Mouse (Mus musculus) adrenal gland, adult 2 months (tissue): ENCODE data around the gene Rfc2. TPM values are rescaled to one million over a fixed set of nuclear protein-coding genes. Genes with fewer than 3 reads are reported as not detected.
A peak's percentile ranks its signal among the peaks of the same experiment; 100 is the strongest.

ENCODE experiments used
- DNase-seq: peaks from one replicate; pipeline ENCODE4 v3.0.0; 2021
- polyA plus RNA-seq: library from polyadenylated mRNA; depleted of rRNA; stranded (reverse); fragments of >200 nt; gene quantifications from 2 replicates; pipeline ENCODE4 v1.2.3, GENCODE M21; 2012
- total RNA-seq, 2 experiments: library from RNA; stranded (reverse); gene quantifications; 2 replicates each; pipeline ENCODE4 v1.2.3; 2021

Rfc2 gene
- total and polyA plus RNA-seq, 3 experiments, result 29.5 to 48.4 (median 40.0) TPM

GRCm38 (mm10) chr5:134609916-134610643 lies 28.9 kb downstream of the Rfc2 start:
- DNase-seq, result no peak

- no peak for DNase-seq
These were observed 30.8 kb downstream of the Rfc2 start for GRCm38 (mm10) chr5:134611810-134612521.

GRCm38 (mm10) chr5:134613727-134614126 lies 32.6 kb downstream of the Rfc2 start:
- no peak for DNase-seq

GRCm38 (mm10) chr5:134614296-134614695 lies 33.1 kb downstream of the Rfc2 start:
- no peak for DNase-seq

- no peak for DNase-seq
These were observed 33.6 kb downstream of the Rfc2 start, which contains the start of gene Lat2 for GRCm38 (mm10) chr5:134614802-134615201. Gene Lat2 (minus strand): TSS chr5:134615025.

GRCm38 (mm10) chr5:134615380-134615779 lies 34.2 kb downstream of the Rfc2 start:
- DNase-seq, result no peak

GRCm38 (mm10) chr5:134615780-134616179 lies 34.6 kb downstream of the Rfc2 start:
- no peak for DNase-seq

GRCm38 (mm10) chr5:134617071-134617470 lies 35.9 kb downstream of the Rfc2 start:
- DNase-seq, result peak; percentile 78

- no peak for DNase-seq
These were observed 39.3 kb downstream of the Rfc2 start for GRCm38 (mm10) chr5:134620457-134620856.

GRCm38 (mm10) chr5:134621099-134621640 lies 40.0 kb downstream of the Rfc2 start:
- no peak for DNase-seq

- no peak for DNase-seq
These were observed 40.9 kb downstream of the Rfc2 start for GRCm38 (mm10) chr5:134622069-134622468.

GRCm38 (mm10) chr5:134629508-134629907 lies 48.3 kb downstream of the Rfc2 start:
- no peak for DNase-seq

GRCm38 (mm10) chr5:134630835-134631234 lies 49.7 kb downstream of the Rfc2 start:
- peak; percentile 55 for DNase-seq

GRCm38 (mm10) chr5:134632841-134633240 lies 51.7 kb downstream of the Rfc2 start:
- no peak for DNase-seq

- no peak for DNase-seq
These were observed 56.7 kb downstream of the Rfc2 start for GRCm38 (mm10) chr5:134637820-134638367.

- no peak for DNase-seq
These were observed 57.5 kb downstream of the Rfc2 start for GRCm38 (mm10) chr5:134638461-134639268.

- DNase-seq, result peak; percentile 99
These were observed 58.1 kb downstream of the Rfc2 start, which contains the start of gene Eif4h for GRCm38 (mm10) chr5:134639269-134639682. Gene Eif4h (minus strand): TSS chr5:134639490.

GRCm38 (mm10) chr5:134640371-134640770 lies 59.2 kb downstream of the Rfc2 start:
- DNase-seq, result no peak

GRCm38 (mm10) chr5:134644121-134644520 lies 63.0 kb downstream of the Rfc2 start:
- DNase-seq, result no peak

- DNase-seq, result peak; percentile 74
These were observed 63.5 kb downstream of the Rfc2 start for GRCm38 (mm10) chr5:134644643-134645118.

GRCm38 (mm10) chr5:134646461-134646860 lies 65.3 kb downstream of the Rfc2 start:
- no peak for DNase-seq

GRCm38 (mm10) chr5:134647394-134647793 lies 66.2 kb downstream of the Rfc2 start:
- DNase-seq, result no peak
